Mouse (Mus musculus): ENCODE measurements around the gene Kiss1.

GRCm38 (mm10) chr1:133351762-133352161 lies 30.1 kb downstream of the Kiss1 start:
- TF ChIP-seq POLR2A (IDR thresholded peaks at IDR 0.05; ENCODE audit: borderline replicate concordance, control insufficient read depth, low read depth, low read length) (no peak), CTCF (IDR thresholded peaks at IDR 0.05; ENCODE audit: control insufficient read depth, insufficient read depth, low read length) (no peak)

Data from bone marrow, adult 2 months (tissue).